Mouse (Mus musculus): ENCODE results near the gene Phactr2. TPM values are rescaled to one million over a fixed set of nuclear protein-coding genes. Genes with fewer than 3 reads are reported as not detected.

Gene Phactr2
- polyA plus RNA-seq, 1 experiment from 2014 or later = 50.1 TPM

GRCm38 (mm10) chr10:13271099-13271498 is 203.1 kb downstream of the Phactr2 start:
- no peak for ATAC-seq (ENCODE audit: extremely low read depth, insufficient number of reproducible peaks, low FRiP score, low TSS enrichment)
- Histone ChIP-seq H3K4me1 (peaks cover 38% of the 10 kb centered on the region), H3K9me3 (no peaks in the 10 kb centered on the region), H3K27ac (replicated peaks) (peak overlapping the region; percentile 8; the same call in 1 of the 2 replicates), H3K4me2 (no peak overlapping the region), H3K27me3 (replicated peaks) (no peaks in the 10 kb centered on the region), H3K36me3 (peaks cover 49% of the 10 kb centered on the region), H3K4me3 (no peak overlapping the region), H3K9ac (no peak overlapping the region)
- WGBS = 80% methylated on average over 7 of the region's 7 CpGs

DNA sequence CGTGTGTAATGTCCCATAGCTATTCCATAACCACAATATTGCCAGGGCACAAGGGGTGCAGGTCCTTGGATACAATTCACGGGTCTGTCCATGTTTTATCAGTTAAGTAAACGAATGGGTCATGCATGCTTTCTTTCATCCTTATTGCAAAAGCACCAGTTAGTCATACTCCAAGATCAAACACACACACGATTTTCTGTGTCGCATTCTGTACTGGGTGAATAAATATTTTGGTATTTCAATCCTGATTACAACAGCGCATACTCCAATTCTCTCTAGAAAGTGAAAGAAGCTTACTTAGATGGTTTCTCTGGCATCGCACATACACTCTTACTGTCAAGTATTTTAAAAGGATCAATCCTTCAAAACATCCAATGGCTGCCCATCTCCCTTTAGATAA is 203.9 kb downstream of the Phactr2 start:
- no peaks in the 10 kb centered on the region for H3K9me3 ChIP-seq
- no peak for ATAC-seq (ENCODE audit: extremely low read depth, insufficient number of reproducible peaks, low FRiP score, low TSS enrichment)
- peaks cover 34% of the 10 kb centered on the region for H3K4me1 ChIP-seq
- H3K27me3 ChIP-seq (replicated peaks) = no peaks in the 10 kb centered on the region
- no peak overlapping the region for H3K4me3 ChIP-seq
- H3K27ac ChIP-seq (replicated peaks) = 0 out of 2 replicates have a peak overlapping the region, but pooled peaks have one; percentile 24
- no peak overlapping the region for H3K9ac ChIP-seq
- H3K4me2 ChIP-seq = no peak overlapping the region
- peaks cover 49% of the 10 kb centered on the region for H3K36me3 ChIP-seq
- WGBS = 67% methylated on average over 7 of the region's 7 CpGs

GRCm38 (mm10) chr10:13259251-13259650 is 215.0 kb downstream of the Phactr2 start:
- H3K4me2 ChIP-seq = no peak overlapping the region
- peaks cover 48% of the 10 kb centered on the region for H3K4me1 ChIP-seq
- H3K9me3 ChIP-seq = no peaks in the 10 kb centered on the region
- peaks cover 60% of the 10 kb centered on the region for H3K36me3 ChIP-seq
- H3K27me3 ChIP-seq (replicated peaks) = no peaks in the 10 kb centered on the region
- H3K27ac ChIP-seq (replicated peaks) = peak overlapping the region; percentile 12; the same call in 1 of the 2 replicates
- no peak overlapping the region for H3K9ac ChIP-seq
- 54% methylated on average over 3 of the region's 3 CpGs for WGBS
- no peak for ATAC-seq (ENCODE audit: extremely low read depth, insufficient number of reproducible peaks, low FRiP score, low TSS enrichment)
- no peak overlapping the region for H3K4me3 ChIP-seq

- 46% methylated on average over 7 of the region's 7 CpGs for WGBS
- Histone ChIP-seq H3K9me3 (no peaks in the 10 kb centered on the region), H3K27ac (replicated peaks) (peak overlapping the region; percentile 48), H3K4me2 (no peak overlapping the region), H3K4me1 (peaks cover 57% of the 10 kb centered on the region), H3K36me3 (peaks cover 72% of the 10 kb centered on the region), H3K4me3 (no peak overlapping the region), H3K27me3 (replicated peaks) (no peaks in the 10 kb centered on the region), H3K9ac (no peak overlapping the region)
- ATAC-seq (ENCODE audit: extremely low read depth, insufficient number of reproducible peaks, low FRiP score, low TSS enrichment) = no peak
These were observed 218.0 kb downstream of the Phactr2 start for GRCm38 (mm10) chr10:13256196-13256595.

GRCm38 (mm10) chr10:13250280-13250679 is 223.9 kb downstream of the Phactr2 start:
- no peak overlapping the region for H3K4me2 ChIP-seq
- H3K36me3 ChIP-seq = peaks cover 76% of the 10 kb centered on the region
- H3K9me3 ChIP-seq = no peaks in the 10 kb centered on the region
- WGBS = 38% methylated on average over 2 of the region's 2 CpGs
- no peak overlapping the region for H3K9ac ChIP-seq
- H3K4me3 ChIP-seq = no peak overlapping the region
- no peak for ATAC-seq (ENCODE audit: extremely low read depth, insufficient number of reproducible peaks, low FRiP score, low TSS enrichment)
- peak overlapping the region; percentile 38 for H3K27ac ChIP-seq (replicated peaks)
- H3K4me1 ChIP-seq = peaks cover 45% of the 10 kb centered on the region
- no peaks in the 10 kb centered on the region for H3K27me3 ChIP-seq (replicated peaks)

- no peak overlapping the region for H3K27ac ChIP-seq (replicated peaks)
- no peak overlapping the region for H3K4me3 ChIP-seq
- ATAC-seq (ENCODE audit: extremely low read depth, insufficient number of reproducible peaks, low FRiP score, low TSS enrichment) = no peak
- H3K9me3 ChIP-seq = no peaks in the 10 kb centered on the region
- peaks cover 81% of the 10 kb centered on the region for H3K36me3 ChIP-seq
- H3K27me3 ChIP-seq (replicated peaks) = no peaks in the 10 kb centered on the region
- H3K4me1 ChIP-seq = peaks cover 46% of the 10 kb centered on the region
- no peak overlapping the region for H3K9ac ChIP-seq
- H3K4me2 ChIP-seq = no peak overlapping the region
- WGBS = 85% methylated on average over 8 of the region's 8 CpGs
These were observed 225.1 kb downstream of the Phactr2 start for GRCm38 (mm10) chr10:13249126-13249525.

GRCm38 (mm10) chr10:13245714-13246113 is 228.5 kb downstream of the Phactr2 start:
- H3K9me3 ChIP-seq = no peaks in the 10 kb centered on the region
- ATAC-seq (ENCODE audit: extremely low read depth, insufficient number of reproducible peaks, low FRiP score, low TSS enrichment) = no peak
- peaks cover 74% of the 10 kb centered on the region for H3K36me3 ChIP-seq
- no peak overlapping the region for H3K4me3 ChIP-seq
- peaks cover 42% of the 10 kb centered on the region for H3K4me1 ChIP-seq
- peak overlapping the region; percentile 68 for H3K27ac ChIP-seq (replicated peaks)
- no peak overlapping the region for H3K9ac ChIP-seq
- H3K4me2 ChIP-seq = no peak overlapping the region
- WGBS = 28% methylated on average over 6 of the region's 6 CpGs
- H3K27me3 ChIP-seq (replicated peaks) = no peaks in the 10 kb centered on the region

DNA sequence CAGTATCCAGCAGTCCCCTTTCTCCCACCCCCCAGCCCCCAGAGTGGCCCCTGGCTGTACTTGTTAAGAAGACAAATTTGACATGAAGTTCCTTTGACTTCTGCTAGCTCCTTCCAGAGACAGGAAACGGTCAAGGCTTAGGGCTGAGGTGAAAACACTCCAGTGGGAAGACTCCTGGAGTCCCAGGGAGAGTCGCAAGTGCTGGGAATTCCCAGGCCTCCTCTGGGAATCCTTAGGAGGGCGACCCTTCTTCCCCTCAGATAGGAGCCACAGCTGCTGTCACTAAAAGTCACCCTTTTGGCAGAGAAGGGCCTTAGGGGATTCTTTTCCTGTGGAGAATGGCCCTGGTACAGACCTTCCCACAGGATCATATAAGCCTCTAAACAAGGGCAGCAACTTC is 230.0 kb downstream of the Phactr2 start:
- Histone ChIP-seq H3K27ac (replicated peaks) (peak overlapping the region; percentile 68), H3K9ac (no peak overlapping the region), H3K27me3 (replicated peaks) (no peaks in the 10 kb centered on the region), H3K4me1 (peaks cover 40% of the 10 kb centered on the region), H3K9me3 (no peaks in the 10 kb centered on the region), H3K4me2 (no peak overlapping the region), H3K4me3 (no peak overlapping the region), H3K36me3 (peaks cover 76% of the 10 kb centered on the region)
- WGBS = 31% methylated on average over 3 of the region's 3 CpGs
- no peak for ATAC-seq (ENCODE audit: extremely low read depth, insufficient number of reproducible peaks, low FRiP score, low TSS enrichment)

DNA sequence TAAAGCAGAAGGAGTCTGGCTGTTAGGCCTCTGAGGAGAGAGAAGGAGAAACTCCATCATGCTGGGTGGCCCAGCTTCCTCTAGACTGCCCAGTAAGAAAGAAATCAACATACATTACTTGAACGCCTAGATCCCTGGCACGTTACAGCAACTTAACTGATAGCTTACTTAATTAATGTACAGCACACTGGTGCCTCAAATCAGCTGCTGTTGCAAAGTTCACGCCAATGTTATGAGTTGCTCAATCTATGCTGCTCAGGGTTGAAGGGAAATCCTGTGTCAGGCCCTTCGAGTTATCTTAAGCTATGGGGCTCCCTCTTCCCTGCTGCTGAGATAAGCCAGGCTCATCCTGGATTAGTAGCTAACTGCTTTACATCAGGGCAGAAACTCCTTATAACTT is 233.8 kb downstream of the Phactr2 start:
- WGBS = 12% methylated on average over 4 of the region's 4 CpGs
- peak; percentile 37; the same call in 1 of the 2 replicates for ATAC-seq (ENCODE audit: extremely low read depth, insufficient number of reproducible peaks, low FRiP score, low TSS enrichment)
- peaks cover 31% of the 10 kb centered on the region for H3K4me1 ChIP-seq
- no peaks in the 10 kb centered on the region for H3K27me3 ChIP-seq (replicated peaks)
- H3K36me3 ChIP-seq = peaks cover 78% of the 10 kb centered on the region
- H3K4me2 ChIP-seq = no peak overlapping the region
- H3K27ac ChIP-seq (replicated peaks) = peak overlapping the region; percentile 57
- H3K9me3 ChIP-seq = no peaks in the 10 kb centered on the region
- H3K9ac ChIP-seq = no peak overlapping the region
- H3K4me3 ChIP-seq = no peak overlapping the region

DNA sequence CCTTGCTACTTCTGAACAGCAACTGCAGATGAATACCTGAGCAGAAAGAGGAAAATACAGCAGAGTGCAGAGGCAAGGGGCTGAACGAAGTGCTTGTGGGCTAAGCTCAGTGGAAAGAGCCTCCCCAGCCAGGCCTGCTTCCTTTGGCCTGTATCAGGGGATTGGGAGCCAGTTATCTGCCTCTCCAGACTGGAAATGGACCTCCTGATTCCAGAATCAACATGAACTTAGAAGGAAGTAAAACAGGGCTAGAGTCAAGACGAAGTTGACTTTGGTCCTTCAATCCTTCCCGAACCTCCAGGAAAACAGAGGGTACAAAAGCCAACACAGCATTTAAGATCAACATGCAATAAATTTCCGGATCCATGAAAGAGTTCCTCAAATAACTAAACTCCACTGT is 236.0 kb downstream of the Phactr2 start:
- Histone ChIP-seq H3K36me3 (peaks cover 79% of the 10 kb centered on the region), H3K9ac (no peak overlapping the region), H3K27me3 (replicated peaks) (no peaks in the 10 kb centered on the region), H3K27ac (replicated peaks) (no peak overlapping the region; the same call in 1 of the 2 replicates), H3K4me2 (no peak overlapping the region), H3K4me3 (no peak overlapping the region), H3K9me3 (no peaks in the 10 kb centered on the region), H3K4me1 (peaks cover 22% of the 10 kb centered on the region)
- WGBS = 59% methylated on average over 4 of the region's 4 CpGs
- ATAC-seq (ENCODE audit: extremely low read depth, insufficient number of reproducible peaks, low FRiP score, low TSS enrichment) = no peak

- Histone ChIP-seq H3K9me3 (no peaks in the 10 kb centered on the region), H3K4me2 (no peak overlapping the region), H3K4me3 (no peak overlapping the region), H3K27me3 (replicated peaks) (no peaks in the 10 kb centered on the region), H3K9ac (no peak overlapping the region), H3K27ac (replicated peaks) (no peak overlapping the region), H3K36me3 (peaks cover 84% of the 10 kb centered on the region), H3K4me1 (peaks cover 27% of the 10 kb centered on the region)
- WGBS = 83% methylated on average over 5 of the region's 5 CpGs
- ATAC-seq (ENCODE audit: extremely low read depth, insufficient number of reproducible peaks, low FRiP score, low TSS enrichment) = no peak
These were observed 237.3 kb downstream of the Phactr2 start for GRCm38 (mm10) chr10:13236866-13237265.

- Histone ChIP-seq H3K27me3 (replicated peaks) (no peaks in the 10 kb centered on the region), H3K27ac (replicated peaks) (no peak overlapping the region), H3K9ac (no peak overlapping the region), H3K4me1 (peaks cover 21% of the 10 kb centered on the region), H3K4me2 (no peak overlapping the region), H3K4me3 (no peak overlapping the region), H3K9me3 (no peaks in the 10 kb centered on the region), H3K36me3 (peaks cover 90% of the 10 kb centered on the region)
- no peak for ATAC-seq (ENCODE audit: extremely low read depth, insufficient number of reproducible peaks, low FRiP score, low TSS enrichment)
- 58% methylated on average over 3 of the region's 3 CpGs for WGBS
These were observed 239.7 kb downstream of the Phactr2 start for GRCm38 (mm10) chr10:13234503-13234902.

Data from heart, embryonic 13.5 days (tissue).